Comparison of ENCODE assay signal across 8 mouse cellular contexts in the genomic region with DNA sequence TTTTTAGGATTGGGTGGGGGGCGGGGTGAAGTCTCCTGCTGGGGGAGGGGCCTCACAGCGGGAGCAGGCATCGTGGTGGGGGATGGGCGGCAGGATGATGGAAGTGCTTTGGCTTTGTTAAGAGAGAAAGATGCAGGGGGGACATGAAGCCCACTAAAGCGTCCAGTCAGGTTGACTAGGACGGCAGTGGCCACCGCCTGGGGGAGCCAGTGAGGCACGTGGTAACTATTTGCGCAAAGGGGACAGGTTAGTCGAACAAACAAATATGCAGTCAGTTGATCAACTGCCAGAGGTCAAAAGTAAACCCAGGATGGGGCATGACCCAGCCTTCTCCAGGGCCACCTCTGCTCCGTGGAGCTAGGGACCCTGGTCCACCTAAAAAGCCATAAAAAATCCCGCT. TPM values are rescaled to one million over a fixed set of nuclear protein-coding genes. Genes with fewer than 3 reads are reported as not detected.
A peak's percentile ranks its signal among the peaks of the same experiment; 100 is the strongest.
DNase-seq lines count a peak whose midpoint lies in the region; ATAC-seq and TF ChIP-seq lines count a peak whose summit lies in the region.

No protein-coding gene starts in this region.

- no peak overlapping the region for H3K27ac ChIP-seq in hindbrain, postnatal 0 days
- H3K27ac ChIP-seq in hindbrain, embryonic 12.5 days: no peak overlapping the region
- no peak overlapping the region for H3K27ac ChIP-seq in embryonic facial prominence, embryonic 12.5 days
- no peak overlapping the region for H3K27ac ChIP-seq in liver, embryonic 13.5 days

- no peak overlapping the region for H3K4me3 ChIP-seq in hindbrain, postnatal 0 days (ENCODE audit: low read length)
- no peak overlapping the region for H3K4me3 ChIP-seq in hindbrain, embryonic 12.5 days
- H3K4me3 ChIP-seq in embryonic facial prominence, embryonic 12.5 days: no peak overlapping the region
- H3K4me3 ChIP-seq in liver, embryonic 13.5 days (replicated peaks): no peak overlapping the region

- H3K9ac ChIP-seq in hindbrain, postnatal 0 days (replicated peaks; ENCODE audit: low read length): no peak overlapping the region
- H3K9ac ChIP-seq in hindbrain, embryonic 12.5 days: no peak overlapping the region
- H3K9ac ChIP-seq in embryonic facial prominence, embryonic 12.5 days: no peak overlapping the region
- H3K9ac ChIP-seq in liver, embryonic 13.5 days: no peak overlapping the region

- peak; percentile 66 for TF ChIP-seq CTCF in hindbrain, postnatal 0 days (IDR thresholded peaks at IDR 0.05; ENCODE audit: low read depth)

- no peaks in the 10 kb centered on the region for H3K9me3 ChIP-seq in hindbrain, postnatal 0 days (ENCODE audit: low read length)
- H3K9me3 ChIP-seq in hindbrain, embryonic 12.5 days (replicated peaks): no peaks in the 10 kb centered on the region
- no peaks in the 10 kb centered on the region for H3K9me3 ChIP-seq in embryonic facial prominence, embryonic 12.5 days
- no peaks in the 10 kb centered on the region for H3K9me3 ChIP-seq in liver, embryonic 13.5 days (replicated peaks)

- ATAC-seq in hindbrain, postnatal 0 days: no peak
- no peak for ATAC-seq in hindbrain, embryonic 12.5 days (ENCODE audit: low FRiP score)
- ATAC-seq in embryonic facial prominence, embryonic 12.5 days (ENCODE audit: insufficient number of reproducible peaks, insufficient read depth, low FRiP score, low TSS enrichment): no peak
- peak; percentile 54; the same call in 1 of the 2 replicates for ATAC-seq in liver, embryonic 13.5 days (ENCODE audit: low read depth)

- no peak overlapping the region for H3K4me2 ChIP-seq in hindbrain, postnatal 0 days (ENCODE audit: low read depth, low read length)
- no peak overlapping the region; the same call in 1 of the 2 replicates for H3K4me2 ChIP-seq in hindbrain, embryonic 12.5 days (replicated peaks)
- H3K4me2 ChIP-seq in embryonic facial prominence, embryonic 12.5 days (replicated peaks): peak overlapping the region; percentile 46
- peak overlapping the region; percentile 45 for H3K4me2 ChIP-seq in liver, embryonic 13.5 days

- WGBS in hindbrain, postnatal 0 days: 3% methylated on average over 12 of the region's 12 CpGs
- 6% methylated on average over 12 of the region's 12 CpGs for WGBS in hindbrain, embryonic 12.5 days
- WGBS in embryonic facial prominence, embryonic 12.5 days: under 1% methylated on average over 12 of the region's 12 CpGs
- 2% methylated on average over 12 of the region's 12 CpGs for WGBS in liver, embryonic 13.5 days (ENCODE audit: insufficient replicate concordance)

- H3K36me3 ChIP-seq in hindbrain, postnatal 0 days (ENCODE audit: insufficient read depth, low read length): no peaks in the 10 kb centered on the region
- no peaks in the 10 kb centered on the region for H3K36me3 ChIP-seq in hindbrain, embryonic 12.5 days
- no peaks in the 10 kb centered on the region for H3K36me3 ChIP-seq in embryonic facial prominence, embryonic 12.5 days
- no peaks in the 10 kb centered on the region for H3K36me3 ChIP-seq in liver, embryonic 13.5 days

- no peaks in the 10 kb centered on the region for H3K4me1 ChIP-seq in hindbrain, postnatal 0 days (ENCODE audit: insufficient read depth, low read length)
- peaks cover 6% of the 10 kb centered on the region for H3K4me1 ChIP-seq in hindbrain, embryonic 12.5 days
- H3K4me1 ChIP-seq in embryonic facial prominence, embryonic 12.5 days: peaks cover 9% of the 10 kb centered on the region; the same call in 1 of the 2 replicates
- H3K4me1 ChIP-seq in liver, embryonic 13.5 days (replicated peaks): peaks cover 17% of the 10 kb centered on the region

- peaks cover 31% of the 10 kb centered on the region for H3K27me3 ChIP-seq in hindbrain, postnatal 0 days (ENCODE audit: insufficient read depth, low read length)
- peaks cover 52% of the 10 kb centered on the region for H3K27me3 ChIP-seq in hindbrain, embryonic 12.5 days
- peaks cover 49% of the 10 kb centered on the region for H3K27me3 ChIP-seq in embryonic facial prominence, embryonic 12.5 days
- H3K27me3 ChIP-seq in liver, embryonic 13.5 days: peaks cover 74% of the 10 kb centered on the region

- peak; percentile 28 for DNase-seq in hindbrain, postnatal 0 days (ENCODE audit: low spot score)
- DNase-seq in Muller cell, postnatal 12 days (ENCODE audit: inconsistent ontology term): peak; percentile 53
- peak; percentile 57 for DNase-seq in induced T-regulatory cell, adult 2 months (ENCODE audit: low read depth)
- DNase-seq in liver, embryonic 13.5 days: no peak
- DNase-seq in spleen, adult 12 weeks (ENCODE audit: low spot score): peak; percentile 22
- no peak for DNase-seq in MN1 (ENCODE audit: low spot score)

RNA-seq across cellular contexts. Expression of a gene that starts 0.8 kb away (rescaled TPM):
- total RNA-seq in hindbrain, postnatal 0 days (2014; rRNA removed): 0.26 and 0.29 TPM in 2 replicates
- polyA plus RNA-seq in hindbrain, postnatal 0 days (2015; fragmentation: Nextera tagmentation; extraction: Ambion mirVana): 0.66 and 0.98 TPM in 2 replicates
- 0.77 and 0.88 TPM in 2 replicates for polyA plus RNA-seq in hindbrain, embryonic 12.5 days (2016; fragmentation: Nextera tagmentation; extraction: Ambion mirVana)
- 1.1 and 1.9 TPM in 2 replicates for polyA plus RNA-seq in embryonic facial prominence, embryonic 12.5 days (2016; fragmentation: Nextera tagmentation; extraction: Ambion mirVana)
- polyA plus RNA-seq in liver, embryonic 13.5 days (2015; fragmentation: Nextera tagmentation; extraction: Ambion mirVana): 0.07 and 0.20 TPM in 2 replicates

RNA-seq across cellular contexts. Expression of a gene that starts 32.8 kb away (rescaled TPM):
- 20.6 and 24.1 TPM in 2 replicates for total RNA-seq in hindbrain, postnatal 0 days (2014; rRNA removed)
- polyA plus RNA-seq in hindbrain, postnatal 0 days (2015; fragmentation: Nextera tagmentation; extraction: Ambion mirVana): 10.6 and 12.0 TPM in 2 replicates
- 1.8 and 2.5 TPM in 2 replicates for polyA plus RNA-seq in hindbrain, embryonic 12.5 days (2016; fragmentation: Nextera tagmentation; extraction: Ambion mirVana)
- polyA plus RNA-seq in embryonic facial prominence, embryonic 12.5 days (2016; fragmentation: Nextera tagmentation; extraction: Ambion mirVana): 4.3 and 5.6 TPM in 2 replicates
- 1.2 and 1.3 TPM in 2 replicates for polyA plus RNA-seq in liver, embryonic 13.5 days (2015; fragmentation: Nextera tagmentation; extraction: Ambion mirVana)

Comparison
In these comparisons a context has a peak if more than half of its experiments do, and no peak if none do; other contexts are left out.
1. DNase-seq: peak in hindbrain, postnatal 0 days (single experiment), Muller cell, postnatal 12 days (single experiment), induced T-regulatory cell, adult 2 months (single experiment) and spleen, adult 12 weeks (single experiment); none in liver, embryonic 13.5 days (single experiment) and MN1 (single experiment).
2. H3K4me2 ChIP-seq: peak in embryonic facial prominence, embryonic 12.5 days (single experiment) and liver, embryonic 13.5 days (single experiment); none in hindbrain, postnatal 0 days (single experiment) and hindbrain, embryonic 12.5 days (single experiment).